Mouse (Mus musculus): ENCODE results near the gene Arid4a.
"Not testable (repeated sequence)": the region's sequence is repeated elsewhere in the genome, so short reads cannot be mapped to it uniquely, and the experiment has no call there.

The Arid4a gene

DNA sequence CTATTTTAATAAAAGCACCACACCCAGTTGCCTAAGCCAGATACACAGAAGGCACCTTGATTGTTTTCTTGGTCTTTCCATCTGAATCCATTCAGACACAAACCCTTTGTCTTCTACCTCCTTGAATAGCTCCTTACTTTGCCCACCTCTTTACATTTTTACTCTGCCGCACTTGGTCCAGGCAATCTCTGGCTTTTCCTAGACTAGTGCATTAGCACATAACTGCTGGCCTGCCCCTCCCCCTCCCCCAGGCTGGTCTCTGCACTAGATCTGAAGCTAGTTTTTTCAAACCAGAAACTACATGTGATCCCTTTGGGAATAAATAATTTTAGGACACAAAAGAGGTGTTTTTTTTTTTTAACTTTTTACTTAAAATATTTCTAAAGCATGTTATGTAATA is 37.2 kb downstream of the Arid4a start:
- no peak for DNase-seq (ENCODE audit: low spot score in 2 of 2)

GRCm38 (mm10) chr12:71053486-71053885 is 37.7 kb downstream of the Arid4a start:
- no peak for DNase-seq (ENCODE audit: low spot score in 2 of 2)

DNA sequence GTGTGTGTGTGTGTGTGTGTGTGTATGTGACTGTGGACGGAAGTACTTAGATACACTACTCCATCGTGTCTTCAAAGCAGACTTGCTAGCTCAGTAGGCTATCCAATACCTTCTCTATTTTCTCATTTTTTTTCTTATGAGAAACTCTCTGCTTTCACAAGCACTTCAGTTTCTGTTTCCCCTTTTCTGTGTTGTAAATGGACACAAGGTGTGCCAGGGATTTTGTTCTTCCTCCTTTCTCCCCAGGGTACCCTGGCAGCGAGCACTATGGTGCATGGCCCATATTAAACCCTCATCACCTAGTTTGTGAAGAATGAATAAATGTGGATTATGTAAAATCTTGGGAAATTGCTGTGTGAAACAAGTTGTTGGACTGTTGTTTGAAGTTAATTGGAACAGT is 39.7 kb downstream of the Arid4a start:
- no peak for DNase-seq (ENCODE audit: low spot score in 2 of 2)

- DNase-seq (ENCODE audit: low spot score in 2 of 2) = no peak
Observed at GRCm38 (mm10) chr12:71059741-71060140, 44.0 kb downstream of the Arid4a start.

- DNase-seq (ENCODE audit: low spot score in 2 of 2) = no peak
Observed at GRCm38 (mm10) chr12:71069846-71070245, 54.1 kb downstream of the Arid4a start.

DNA sequence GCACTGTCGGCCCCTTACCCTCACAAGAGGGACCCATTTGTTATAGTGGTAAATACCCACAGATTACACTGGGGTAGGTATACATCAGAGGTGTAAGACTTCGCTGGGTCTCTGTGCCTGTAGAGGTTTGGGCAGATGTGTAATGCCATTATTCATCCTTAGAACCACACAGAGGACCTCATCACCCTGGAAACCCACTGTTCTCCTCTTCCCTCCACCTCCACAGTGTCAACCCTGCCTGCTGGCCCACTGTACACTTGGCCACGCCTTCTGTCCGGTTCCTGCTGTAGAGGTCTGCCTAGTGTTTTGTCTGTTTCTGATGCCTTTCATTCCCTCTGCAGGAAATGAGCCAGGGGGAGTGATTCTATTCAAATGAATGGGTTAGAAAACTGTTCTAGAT is 56.3 kb downstream of the Arid4a start:
- DNase-seq (ENCODE audit: low spot score in 2 of 2) = no peak

GRCm38 (mm10) chr12:71073113-71073730 is 57.4 kb downstream of the Arid4a start:
- no peak for DNase-seq (ENCODE audit: low spot score in 2 of 2)

- DNase-seq (ENCODE audit: low spot score in 2 of 2) = no peak
Observed at GRCm38 (mm10) chr12:71086331-71086730, 70.5 kb downstream of the Arid4a start.

DNA sequence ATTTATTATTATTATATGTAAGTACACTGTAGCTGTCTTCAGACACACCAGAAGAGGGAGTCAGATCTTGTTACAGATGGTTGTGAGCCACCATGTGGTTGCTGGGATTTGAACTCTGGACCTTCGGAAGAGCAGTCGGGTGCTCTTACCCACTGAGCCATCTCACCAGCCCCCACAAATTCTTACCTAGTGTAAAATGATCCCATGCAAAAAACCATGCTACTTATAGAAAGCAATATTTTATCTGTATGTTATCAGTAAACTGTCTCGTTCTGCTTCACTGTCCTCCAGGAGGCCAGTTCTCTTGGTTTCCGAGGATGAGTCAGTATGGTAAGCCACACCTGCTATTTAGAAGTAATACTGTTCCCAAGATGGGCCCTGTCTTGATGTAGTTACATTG is 88.5 kb downstream of the Arid4a start:
- not testable (repeated sequence) for DNase-seq (ENCODE audit: low spot score in 2 of 2)

DNA sequence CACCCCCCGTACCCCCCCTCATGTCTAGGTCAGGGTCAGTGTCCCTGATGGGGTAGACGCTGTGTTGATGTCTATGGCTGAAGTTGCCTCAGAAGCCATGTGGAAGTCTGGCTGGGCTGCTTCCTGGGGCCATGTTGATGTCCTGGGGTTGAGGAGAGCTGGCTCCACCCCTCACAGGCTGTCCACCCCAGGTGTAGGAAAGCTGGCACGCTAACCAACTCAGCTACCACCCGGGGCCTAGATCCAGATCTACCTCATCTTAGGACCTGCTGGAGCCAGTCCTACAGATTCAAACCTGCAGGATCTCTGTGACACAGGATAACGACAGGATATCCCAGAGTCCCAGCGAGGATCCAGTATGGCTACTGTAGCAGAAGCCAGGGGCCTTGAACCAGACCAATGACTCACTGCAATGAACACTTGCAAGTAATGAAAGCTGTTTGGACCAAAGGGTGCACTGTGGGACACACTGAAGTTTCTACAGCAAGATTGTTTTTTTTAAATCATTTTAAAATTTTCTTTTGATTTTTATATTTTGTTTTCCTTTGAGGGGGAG is 91.5 kb downstream of the Arid4a start:
- DNase-seq (ENCODE audit: low spot score in 2 of 2) = no peak

GRCm38 (mm10) chr12:71111331-71111730 is 95.5 kb downstream of the Arid4a start, which contains the start of gene Tomm20l:
Tomm20l (plus strand) TSS chr12:71111428.
- DNase-seq (ENCODE audit: low spot score in 2 of 2) = peak in 1 of 2 experiments; percentile 13

DNA sequence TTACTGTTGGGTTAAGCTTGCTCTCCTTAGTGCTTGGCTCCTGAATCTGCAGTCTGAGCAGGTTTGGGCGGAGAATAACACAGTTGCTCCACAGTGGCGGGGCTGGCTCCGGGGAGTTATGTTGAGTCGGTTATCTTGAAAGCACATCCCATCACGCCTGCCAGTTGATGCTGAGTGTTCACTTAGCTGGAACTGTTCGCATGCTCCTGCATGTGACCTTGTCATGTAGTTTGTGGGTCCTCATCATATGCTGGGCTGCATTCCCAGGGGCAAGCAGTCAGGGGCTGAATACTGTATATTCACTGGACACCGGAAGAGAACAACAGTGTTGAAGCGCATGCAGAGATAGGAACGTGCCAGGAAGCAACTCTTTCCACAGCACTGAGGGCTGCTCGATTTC is 97.3 kb downstream of the Arid4a start:
- DNase-seq (ENCODE audit: low spot score in 2 of 2) = no peak

GRCm38 (mm10) chr12:71113675-71114288 is 98.0 kb downstream of the Arid4a start:
- DNase-seq (ENCODE audit: low spot score in 2 of 2) = no peak

DNA sequence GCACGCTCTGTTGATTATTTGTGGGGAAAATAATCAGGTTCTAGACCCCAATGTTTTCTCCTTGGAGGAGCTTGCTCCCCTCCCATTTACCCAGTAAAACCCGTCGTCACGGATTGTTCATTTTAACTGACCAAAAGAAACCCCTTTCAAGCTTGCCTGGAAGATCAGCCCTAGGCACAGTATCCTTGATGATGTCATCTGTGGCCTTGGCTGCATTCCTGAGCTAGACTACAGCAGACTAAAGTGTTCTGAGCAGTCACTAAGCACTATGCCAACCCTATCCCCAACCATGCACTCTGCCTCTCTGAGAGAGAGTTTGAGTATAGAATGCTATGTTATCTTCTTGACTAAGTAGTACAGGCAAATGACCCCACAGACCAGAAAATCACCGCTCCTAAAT is 100.6 kb downstream of the Arid4a start:
- DNase-seq (ENCODE audit: low spot score in 2 of 2) = no peak

DNA sequence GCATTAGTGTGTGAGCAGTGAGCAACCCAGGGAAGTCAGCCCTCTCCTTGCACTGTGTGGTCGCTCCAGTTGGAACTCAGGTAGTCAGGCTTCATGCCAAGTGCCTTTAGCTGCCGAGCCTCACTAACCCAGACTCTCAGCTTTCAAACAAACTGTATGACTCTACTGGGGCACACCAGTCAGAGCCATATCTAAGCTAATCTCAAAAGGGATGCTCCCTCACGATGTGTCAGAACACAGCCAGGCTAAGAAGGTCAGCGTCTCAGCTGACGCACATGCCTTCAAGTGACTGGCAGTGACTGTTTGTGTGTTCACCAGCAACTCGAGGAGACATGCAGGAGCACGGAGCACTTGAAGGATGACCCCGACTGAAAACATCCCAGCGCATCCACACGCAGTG is 106.9 kb downstream of the Arid4a start:
- DNase-seq (ENCODE audit: low spot score in 2 of 2) = no peak

DNA sequence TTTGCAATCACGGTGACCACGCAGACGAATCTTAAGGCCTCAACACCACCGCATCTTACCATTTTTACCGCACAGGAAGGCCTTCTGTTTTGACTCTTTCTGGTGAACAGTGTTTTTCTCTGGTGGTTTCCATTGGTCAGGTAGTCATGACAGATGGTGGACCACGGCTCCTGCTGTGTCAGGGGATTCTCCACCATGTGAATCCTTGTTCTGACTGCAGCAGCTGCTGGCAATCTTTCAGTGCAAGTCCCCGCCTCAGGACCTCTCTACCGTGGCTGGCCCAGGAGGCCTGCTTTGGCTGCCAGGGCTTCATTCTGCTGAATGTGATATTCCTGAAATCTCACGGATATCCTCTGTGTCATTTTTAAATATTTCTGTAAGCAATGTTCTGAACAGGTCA is 107.5 kb downstream of the Arid4a start:
- peak in 1 of 2 experiments; percentile 55 for DNase-seq (ENCODE audit: low spot score in 2 of 2)

GRCm38 (mm10) chr12:71135581-71135980 is 119.8 kb downstream of the Arid4a start:
- DNase-seq (ENCODE audit: low spot score in 2 of 2) = no peak

DNA sequence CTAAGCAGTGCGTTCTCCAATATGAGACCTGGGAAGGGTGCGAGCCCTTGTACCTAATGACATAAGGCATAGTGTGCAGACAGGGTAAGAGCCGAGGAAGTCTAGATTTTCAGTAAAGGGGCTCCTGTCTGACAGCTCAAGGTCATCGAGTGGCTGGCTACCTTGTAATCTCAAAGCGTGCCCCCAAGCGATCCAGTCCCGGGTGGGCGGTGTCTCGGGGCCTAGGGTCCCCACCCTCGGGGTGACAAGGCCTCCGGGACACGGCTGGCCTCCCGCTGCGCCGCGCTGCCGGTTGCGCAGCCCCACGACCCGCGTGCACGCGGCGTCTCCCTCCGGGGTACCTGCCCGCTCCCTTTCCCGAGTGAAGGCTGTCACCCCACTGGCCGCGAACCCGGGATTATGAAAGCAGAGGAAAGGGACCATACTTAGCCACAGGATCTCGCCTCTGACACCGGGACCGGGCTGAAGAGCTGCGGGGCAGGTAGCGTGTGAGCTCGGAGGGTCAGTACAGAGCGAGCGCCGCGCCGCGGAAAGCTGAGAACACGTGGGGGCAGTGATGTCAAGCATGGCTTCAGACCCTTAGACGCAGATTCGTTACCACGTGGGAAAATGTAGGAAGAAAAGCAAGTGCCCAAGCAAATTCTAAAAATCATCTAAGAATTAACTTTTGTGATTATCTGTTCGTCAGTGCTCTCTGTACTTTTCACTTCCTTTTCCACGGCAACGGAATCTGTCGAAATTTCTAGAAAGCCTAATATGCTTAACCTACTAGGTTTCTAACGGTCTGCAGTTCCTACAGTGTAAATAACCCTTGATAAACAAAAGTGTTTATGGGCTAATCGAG is 120.6 kb downstream of the Arid4a start, which contains the start of the genes Timm9 and 2700049A03Rik:
Gene Timm9, minus strand, starts transcription at position 555 of the 844 bp plus-strand sequence.
Gene 2700049A03Rik, plus strand, starts transcription at position 719 of the 844 bp plus-strand sequence.
- DNase-seq (ENCODE audit: low spot score in 2 of 2) = peak; percentile 50 to 63

- DNase-seq (ENCODE audit: low spot score in 2 of 2) = peak; percentile 71 to 80
Observed at GRCm38 (mm10) chr12:71136974-71137491, 121.2 kb downstream of the Arid4a start.

DNA sequence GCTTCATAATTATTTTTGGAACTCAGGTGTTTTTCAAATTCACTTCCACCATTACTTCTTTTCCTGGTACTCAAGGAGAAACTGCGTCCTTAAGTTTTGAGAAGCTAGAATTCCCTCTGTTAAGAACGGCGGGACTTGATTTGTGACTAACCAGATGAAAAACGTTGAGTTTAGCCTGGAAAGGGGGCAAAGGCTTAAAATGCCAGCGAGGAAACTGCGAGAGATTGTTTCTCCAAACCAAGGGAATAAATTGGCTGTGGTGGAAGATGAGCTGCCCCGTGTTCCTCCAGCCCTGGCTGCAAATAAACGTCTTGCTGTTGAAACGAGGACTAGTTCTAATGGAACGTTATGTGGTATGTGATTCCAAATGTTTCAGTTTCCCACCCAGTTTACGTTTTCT is 121.9 kb downstream of the Arid4a start:
- DNase-seq (ENCODE audit: low spot score in 2 of 2) = no peak

GRCm38 (mm10) chr12:71139258-71139828 is 123.6 kb downstream of the Arid4a start:
- no peak for DNase-seq (ENCODE audit: low spot score in 2 of 2)

DNA sequence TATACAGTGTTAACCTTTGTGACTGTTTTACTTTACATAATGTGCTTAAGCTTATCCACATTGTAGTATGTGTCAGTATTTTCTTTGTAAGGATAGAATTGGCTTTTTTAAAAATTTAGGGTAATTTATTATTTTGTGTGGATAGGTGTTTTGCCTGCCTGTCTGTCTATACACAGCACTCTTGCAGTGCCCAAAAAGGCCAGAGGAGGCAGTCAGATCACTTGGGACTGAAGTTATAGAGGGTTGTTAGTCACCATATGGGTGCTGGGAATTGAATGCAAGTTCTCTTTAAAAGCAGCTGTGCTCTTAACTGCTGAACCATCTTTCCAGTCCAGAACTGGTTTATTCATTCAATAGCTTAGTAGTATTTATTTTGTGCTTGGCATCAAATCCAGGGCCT is 125.4 kb downstream of the Arid4a start:
- no peak for DNase-seq (ENCODE audit: low spot score in 2 of 2)
